Mouse (Mus musculus): ENCODE measurements around the gene Isx. TPM values are rescaled to one million over a fixed set of nuclear protein-coding genes. Genes with fewer than 3 reads are reported as not detected.

Gene Isx
- polyA plus RNA-seq, 1 experiment, result 0.08 TPM

GRCm38 (mm10) chr8:74891030-74891429 lies 18.1 kb downstream of the Isx start:
- DNase-seq, result no peak
- H3K36me3 ChIP-seq (ENCODE audit: control insufficient read depth, insufficient read depth, low read length), result no peaks in the 10 kb centered on the region
- TF ChIP-seq CTCF (IDR thresholded peaks at IDR 0.05; ENCODE audit: borderline replicate concordance, control insufficient read depth, extremely low read depth, insufficient read depth, low read length, poor library complexity), result no peak
- no peak for TF ChIP-seq POLR2A (IDR thresholded peaks at IDR 0.05; ENCODE audit: control insufficient read depth, extremely low read depth, insufficient read depth, low read length, poor library complexity)

GRCm38 (mm10) chr8:74896302-74896701 lies 23.3 kb downstream of the Isx start:
- TF ChIP-seq POLR2A (IDR thresholded peaks at IDR 0.05; ENCODE audit: control insufficient read depth, extremely low read depth, insufficient read depth, low read length, poor library complexity) (no peak), CTCF (IDR thresholded peaks at IDR 0.05; ENCODE audit: borderline replicate concordance, control insufficient read depth, extremely low read depth, insufficient read depth, low read length, poor library complexity) (no peak)
- WGBS, result 89% methylated on average over 1 of the region's 1 CpGs
- Histone ChIP-seq H3K27me3 (ENCODE audit: control insufficient read depth, insufficient read depth, low read length) (no peaks in the 10 kb centered on the region), H3K4me3 (ENCODE audit: control insufficient read depth, insufficient read depth, low read length) (no peak overlapping the region), H3K4me1 (replicated peaks; ENCODE audit: control insufficient read depth, insufficient read depth, low read length) (no peaks in the 10 kb centered on the region), H3K36me3 (ENCODE audit: control insufficient read depth, insufficient read depth, low read length) (no peaks in the 10 kb centered on the region), H3K27ac (ENCODE audit: control insufficient read depth, insufficient read depth, low read length) (no peak overlapping the region)
- no peak for DNase-seq

More at GRCm38 (mm10) chr8:74891030-74891429, 18.1 kb downstream of the Isx start:
- Histone ChIP-seq H3K27ac (ENCODE audit: control insufficient read depth, insufficient read depth, low read length) (no peak overlapping the region), H3K4me1 (replicated peaks; ENCODE audit: control insufficient read depth, insufficient read depth, low read length) (no peaks in the 10 kb centered on the region), H3K4me3 (ENCODE audit: control insufficient read depth, insufficient read depth, low read length) (no peak overlapping the region), H3K27me3 (ENCODE audit: control insufficient read depth, insufficient read depth, low read length) (no peaks in the 10 kb centered on the region)
- 84% methylated on average over 5 of the region's 5 CpGs for WGBS

- Histone ChIP-seq H3K36me3 (ENCODE audit: control insufficient read depth, insufficient read depth, low read length) (no peaks in the 10 kb centered on the region), H3K4me1 (replicated peaks; ENCODE audit: control insufficient read depth, insufficient read depth, low read length) (no peaks in the 10 kb centered on the region), H3K27me3 (ENCODE audit: control insufficient read depth, insufficient read depth, low read length) (no peaks in the 10 kb centered on the region), H3K4me3 (ENCODE audit: control insufficient read depth, insufficient read depth, low read length) (no peak overlapping the region), H3K27ac (ENCODE audit: control insufficient read depth, insufficient read depth, low read length) (no peak overlapping the region)
- TF ChIP-seq POLR2A (IDR thresholded peaks at IDR 0.05; ENCODE audit: control insufficient read depth, extremely low read depth, insufficient read depth, low read length, poor library complexity) (no peak), CTCF (IDR thresholded peaks at IDR 0.05; ENCODE audit: borderline replicate concordance, control insufficient read depth, extremely low read depth, insufficient read depth, low read length, poor library complexity) (no peak)
- 64% methylated on average over 2 of the region's 2 CpGs for WGBS
- DNase-seq, result no peak
Measured at GRCm38 (mm10) chr8:74897315-74897714, 24.3 kb downstream of the Isx start.

- H3K36me3 ChIP-seq (ENCODE audit: control insufficient read depth, insufficient read depth, low read length), result no peaks in the 10 kb centered on the region
- no peak overlapping the region for H3K4me3 ChIP-seq (ENCODE audit: control insufficient read depth, insufficient read depth, low read length)
- no peak for DNase-seq
- no peak for TF ChIP-seq CTCF (IDR thresholded peaks at IDR 0.05; ENCODE audit: borderline replicate concordance, control insufficient read depth, extremely low read depth, insufficient read depth, low read length, poor library complexity)
- TF ChIP-seq POLR2A (IDR thresholded peaks at IDR 0.05; ENCODE audit: control insufficient read depth, extremely low read depth, insufficient read depth, low read length, poor library complexity), result no peak
- no peaks in the 10 kb centered on the region for H3K4me1 ChIP-seq (replicated peaks; ENCODE audit: control insufficient read depth, insufficient read depth, low read length)
- H3K27ac ChIP-seq (ENCODE audit: control insufficient read depth, insufficient read depth, low read length), result no peak overlapping the region
- H3K27me3 ChIP-seq (ENCODE audit: control insufficient read depth, insufficient read depth, low read length), result no peaks in the 10 kb centered on the region
- WGBS, result 82% methylated on average over 3 of the region's 3 CpGs
Measured at GRCm38 (mm10) chr8:74899796-74900195, 26.8 kb downstream of the Isx start.

GRCm38 (mm10) chr8:74901765-74902164 lies 28.8 kb downstream of the Isx start:
- 71% methylated on average over 1 of the region's 1 CpGs for WGBS
- Histone ChIP-seq H3K27ac (ENCODE audit: control insufficient read depth, insufficient read depth, low read length) (no peak overlapping the region), H3K4me3 (ENCODE audit: control insufficient read depth, insufficient read depth, low read length) (no peak overlapping the region)

GRCm38 (mm10) chr8:74903054-74903842 lies 30.3 kb downstream of the Isx start:
- no peaks in the 10 kb centered on the region for H3K4me1 ChIP-seq (replicated peaks; ENCODE audit: control insufficient read depth, insufficient read depth, low read length)
- WGBS, result 79% methylated on average over 6 of the region's 6 CpGs
- TF ChIP-seq CTCF (IDR thresholded peaks at IDR 0.05; ENCODE audit: borderline replicate concordance, control insufficient read depth, extremely low read depth, insufficient read depth, low read length, poor library complexity) (no peak), POLR2A (IDR thresholded peaks at IDR 0.05; ENCODE audit: control insufficient read depth, extremely low read depth, insufficient read depth, low read length, poor library complexity) (no peak)
- no peak for DNase-seq
- no peaks in the 10 kb centered on the region for H3K27me3 ChIP-seq (ENCODE audit: control insufficient read depth, insufficient read depth, low read length)
- no peak overlapping the region for H3K27ac ChIP-seq (ENCODE audit: control insufficient read depth, insufficient read depth, low read length)
- no peak overlapping the region for H3K4me3 ChIP-seq (ENCODE audit: control insufficient read depth, insufficient read depth, low read length)
- no peaks in the 10 kb centered on the region for H3K36me3 ChIP-seq (ENCODE audit: control insufficient read depth, insufficient read depth, low read length)

More at GRCm38 (mm10) chr8:74901765-74902164, 28.8 kb downstream of the Isx start:
- TF ChIP-seq CTCF (IDR thresholded peaks at IDR 0.05; ENCODE audit: borderline replicate concordance, control insufficient read depth, extremely low read depth, insufficient read depth, low read length, poor library complexity), result no peak
- no peak for TF ChIP-seq POLR2A (IDR thresholded peaks at IDR 0.05; ENCODE audit: control insufficient read depth, extremely low read depth, insufficient read depth, low read length, poor library complexity)
- no peaks in the 10 kb centered on the region for H3K36me3 ChIP-seq (ENCODE audit: control insufficient read depth, insufficient read depth, low read length)
- H3K4me1 ChIP-seq (replicated peaks; ENCODE audit: control insufficient read depth, insufficient read depth, low read length), result no peaks in the 10 kb centered on the region
- DNase-seq, result no peak
- H3K27me3 ChIP-seq (ENCODE audit: control insufficient read depth, insufficient read depth, low read length), result no peaks in the 10 kb centered on the region

Measured in thymus, adult 2 months (tissue).